In genomic region chr15:85257775-85258429, GRCm38 (mm10) we compare ENCODE assay signal across 9 mouse cellular contexts. TPM values are rescaled to one million over a fixed set of nuclear protein-coding genes. Genes with fewer than 3 reads are reported as not detected.
DNase-seq lines count a peak whose midpoint lies in the region; ATAC-seq lines count a peak whose summit lies in the region.
"Had no signal": no experiment of that assay in that cellular context is flagged by ENCODE, and none has a peak within 500 bp of the region (broad histone marks: within the 10 kb centered on the region; RNA-seq: fewer than 3 reads in every experiment).

No protein-coding gene starts in this region.

- peak; percentile 67 for DNase-seq in hindbrain, embryonic 11.5 days (ENCODE audit: low spot score)
- peak; percentile 74 for DNase-seq in CD4-positive helper T cell, adult 2 months (ENCODE audit: low read depth, low spot score)
- DNase-seq in WW6 (ENCODE audit: low read depth, low spot score) (peak; percentile 45), liver (peak; percentile 53)
- peak; percentile 57 for DNase-seq in embryonic facial prominence, embryonic 10.5 days (ENCODE audit: low spot score)
- peak; percentile 29 for DNase-seq in retina, adult 2 months (ENCODE audit: low read depth, low spot score)
- no peak for DNase-seq in urinary bladder, adult 18-20 months (ENCODE audit: low spot score in 2 of 2)

- WGBS in hindbrain, embryonic 11.5 days = 77% methylated on average over 6 of the region's 6 CpGs
- WGBS in hindbrain, embryonic 16.5 days = 71% methylated on average over 6 of the region's 6 CpGs
- 75% methylated on average over 6 of the region's 6 CpGs for WGBS in embryonic facial prominence, embryonic 10.5 days

- no peak overlapping the region for H3K4me2 ChIP-seq in hindbrain, embryonic 11.5 days (replicated peaks; ENCODE audit: low read depth, low read length)
- H3K4me2 ChIP-seq in hindbrain, embryonic 16.5 days (ENCODE audit: low read length) = no peak overlapping the region

- H3K36me3 ChIP-seq in hindbrain, embryonic 11.5 days (ENCODE audit: control insufficient read depth, insufficient read depth, low read length) = no peaks in the 10 kb centered on the region
- H3K36me3 ChIP-seq in hindbrain, embryonic 16.5 days (ENCODE audit: control insufficient read depth, insufficient read depth, low read length) = no peaks in the 10 kb centered on the region
- H3K36me3 ChIP-seq in embryonic facial prominence, embryonic 10.5 days (replicated peaks) = peaks cover 85% of the 10 kb centered on the region

- no peak overlapping the region for H3K4me3 ChIP-seq in hindbrain, embryonic 11.5 days (ENCODE audit: low read depth, low read length)
- no peak overlapping the region for H3K4me3 ChIP-seq in hindbrain, embryonic 16.5 days (ENCODE audit: low read length)
- H3K4me3 ChIP-seq in embryonic facial prominence, embryonic 10.5 days = no peak overlapping the region

- no peaks in the 10 kb centered on the region for H3K4me1 ChIP-seq in hindbrain, embryonic 11.5 days (replicated peaks; ENCODE audit: control insufficient read depth, insufficient read depth, low read length)
- H3K4me1 ChIP-seq in hindbrain, embryonic 16.5 days (ENCODE audit: control insufficient read depth, insufficient read depth, low read depth, low read length) = no peaks in the 10 kb centered on the region
- no peaks in the 10 kb centered on the region for H3K4me1 ChIP-seq in embryonic facial prominence, embryonic 10.5 days

- H3K27ac ChIP-seq in hindbrain, embryonic 11.5 days (ENCODE audit: low read depth, low read length) = no peak overlapping the region
- H3K27ac ChIP-seq in hindbrain, embryonic 16.5 days (ENCODE audit: low read depth, low read length) = no peak overlapping the region
- H3K27ac ChIP-seq in embryonic facial prominence, embryonic 10.5 days (replicated peaks) = no peak overlapping the region
- H3K27ac ChIP-seq: macrophage had no signal

- H3K27me3 ChIP-seq in hindbrain, embryonic 11.5 days (ENCODE audit: control insufficient read depth, insufficient read depth, low read length) = no peaks in the 10 kb centered on the region
- no peaks in the 10 kb centered on the region for H3K27me3 ChIP-seq in hindbrain, embryonic 16.5 days (replicated peaks; ENCODE audit: control insufficient read depth, insufficient read depth, low read length)
- no peaks in the 10 kb centered on the region for H3K27me3 ChIP-seq in embryonic facial prominence, embryonic 10.5 days (replicated peaks; ENCODE audit: low read depth, poor library complexity, severe bottlenecking)

- H3K9ac ChIP-seq in hindbrain, embryonic 11.5 days (ENCODE audit: low read depth, low read length) = no peak overlapping the region
- no peak overlapping the region for H3K9ac ChIP-seq in hindbrain, embryonic 16.5 days (ENCODE audit: low read depth, low read length)

- ATAC-seq in hindbrain, embryonic 11.5 days (ENCODE audit: low FRiP score) = no peak
- no peak for ATAC-seq in hindbrain, embryonic 16.5 days

- H3K9me3 ChIP-seq in hindbrain, embryonic 11.5 days (ENCODE audit: control insufficient read depth, low read length) = peaks cover 4% of the 10 kb centered on the region; the same call in 1 of the 2 replicates
- no peaks in the 10 kb centered on the region; the same call in 1 of the 2 replicates for H3K9me3 ChIP-seq in hindbrain, embryonic 16.5 days (ENCODE audit: control insufficient read depth, low read length)
- H3K9me3 ChIP-seq in embryonic facial prominence, embryonic 10.5 days = peaks cover 14% of the 10 kb centered on the region

RNA-seq across cellular contexts. Expression of gene Fbln1, which starts 52.2 kb away (rescaled TPM):
- 119 and 121 TPM in 2 replicates for polyA plus RNA-seq in hindbrain, embryonic 11.5 days (2014; fragmentation: Nextera tagmentation; extraction: Ambion mirVana)
- 52.0 and 59.4 TPM in 2 replicates for polyA plus RNA-seq in hindbrain, embryonic 16.5 days (2015; fragmentation: Nextera tagmentation; extraction: Ambion mirVana)
- polyA plus RNA-seq in embryonic facial prominence, embryonic 10.5 days (2016; fragmentation: Nextera tagmentation; extraction: Ambion mirVana) = 198 and 207 TPM in 2 replicates
- polyA plus RNA-seq: macrophage had no signal

Comparison
In these comparisons a context has a peak if more than half of its experiments do, and no peak if none do; other contexts are left out.
1. DNase-seq: peak in hindbrain, embryonic 11.5 days (single experiment), CD4-positive helper T cell, adult 2 months (single experiment), WW6 (single experiment), embryonic facial prominence, embryonic 10.5 days (single experiment), liver (single experiment) and retina, adult 2 months (single experiment); none in urinary bladder, adult 18-20 months (0 of 2).